Mouse (Mus musculus) lung, adult 2 months (tissue): ENCODE measurements at regions not wholly inside any gene's neighbourhood (a gene's known extent, or its start where the extent isn't known, plus 50 kb on each side); places are given as distances from the start of the nearest gene placed in this dataset.
"Not testable (repeated sequence)": the region's sequence is repeated elsewhere in the genome, so short reads cannot be mapped to it uniquely, and the experiment has no call there.

Experiments used
- DNase-seq: peaks from one replicate; pipeline ENCODE4 v3.0.0; 2022
- H3K4me1 ChIP-seq: fragments of 200-500 bp; 2 replicates; pipeline ENCODE4 v1.6.1; 2011; ENCODE audit warnings: low read length; ENCODE audit not compliant: control insufficient read depth, insufficient read depth
- H3K4me3 ChIP-seq: fragments of 200-500 bp; replicated peaks from 2 replicates; pipeline ENCODE3; 2011; ENCODE audit warnings: low read depth, mild to moderate bottlenecking, control low read depth, low read length; ENCODE audit errors: extremely low read depth
- CTCF ChIP-seq: fragments of 200-500 bp; IDR thresholded peaks from 2 replicates; pipeline ENCODE4 v1.5.1; 2011; ENCODE audit warnings: mild to moderate bottlenecking, low read length, control low read depth; ENCODE audit not compliant: insufficient read depth
- POLR2A ChIP-seq: fragments of 200-500 bp; IDR thresholded peaks from 2 replicates; pipeline ENCODE4 v1.6.1; 2011; ENCODE audit warnings: low read depth, mild to moderate bottlenecking, control low read depth, low read length, borderline replicate concordance; ENCODE audit errors: extremely low read depth
- WGBS: fragments of 180-500 bp; shearing (Covaris S2); methylation state at CpG from one replicate; pipeline ENCODE4 v1.1.7; 2018; 5-methylcytosine and 5-hydroxymethylcytosine counted together

- TF ChIP-seq CTCF (no peak), POLR2A (no peak)
- 80% methylated on average over 4 of the region's 4 CpGs for WGBS
- no peak for DNase-seq
- Histone ChIP-seq H3K4me1 (no peaks in the 10 kb centered on the region), H3K4me3 (no peak overlapping the region)
Measured at GRCm38 (mm10) chr19:59516957-59517356, 58.8 kb downstream of the Emx2 start.

- no peak overlapping the region for H3K4me3 ChIP-seq
- no peak for DNase-seq
- no peaks in the 10 kb centered on the region for H3K4me1 ChIP-seq
- 67% methylated on average over 3 of the region's 3 CpGs for WGBS
- TF ChIP-seq POLR2A (no peak), CTCF (no peak)
Measured at GRCm38 (mm10) chr19:59519156-59519555, 61.0 kb downstream of the Emx2 start.

GRCm38 (mm10) chr19:59522176-59522575, 64.0 kb downstream of the Emx2 start:
- TF ChIP-seq CTCF, result no peak
- TF ChIP-seq POLR2A, result no peak
- Histone ChIP-seq H3K4me3 (no peak overlapping the region), H3K4me1 (no peaks in the 10 kb centered on the region)
- 67% methylated on average over 11 of the region's 11 CpGs for WGBS
- no peak for DNase-seq

DNA sequence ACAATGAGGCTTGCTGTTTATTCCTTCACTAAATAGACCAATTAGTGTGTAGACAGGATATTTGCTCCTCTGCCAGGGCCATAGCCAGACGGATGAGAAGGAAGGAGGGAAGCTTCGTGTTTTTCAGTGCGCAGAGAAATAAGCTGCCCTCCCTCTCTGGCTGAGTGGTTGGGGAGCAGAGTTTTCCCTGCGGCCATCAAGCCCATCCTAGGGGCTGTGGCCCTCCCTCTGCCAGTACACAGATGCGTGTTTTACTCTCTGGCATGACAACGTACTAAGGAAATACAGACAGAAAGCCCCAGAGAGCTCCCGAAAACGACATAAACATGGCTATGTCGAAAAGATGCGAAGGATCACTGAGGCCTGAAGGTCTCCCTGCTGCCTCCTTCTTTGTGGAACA, 65.2 kb downstream of the Emx2 start:
- Histone ChIP-seq H3K4me1 (no peaks in the 10 kb centered on the region), H3K4me3 (no peak overlapping the region)
- TF ChIP-seq CTCF, result no peak
- TF ChIP-seq POLR2A, result no peak
- WGBS, result 72% methylated on average over 10 of the region's 10 CpGs
- DNase-seq, result no peak

DNA sequence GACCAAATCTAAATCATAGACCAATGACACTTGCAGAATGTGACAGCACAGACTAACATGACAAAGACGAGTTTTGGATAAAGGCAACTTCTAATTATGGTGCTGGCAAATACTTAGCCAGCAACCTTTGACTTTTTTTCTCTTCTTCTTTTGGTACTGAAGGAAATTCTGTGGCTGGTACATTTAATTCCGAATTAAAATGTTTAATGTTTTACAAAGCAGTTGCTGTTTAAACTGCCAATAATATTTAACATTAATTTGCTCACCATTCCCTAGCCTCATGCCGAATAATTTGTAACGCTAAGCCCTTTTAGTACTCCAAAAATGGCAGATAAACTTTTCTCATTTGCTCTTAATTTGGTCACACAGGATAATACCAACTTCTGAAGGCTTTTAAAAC, 105.9 kb downstream of the Emx2 start:
- no peak for DNase-seq
- TF ChIP-seq POLR2A (no peak), CTCF (no peak)
- Histone ChIP-seq H3K4me1 (no peaks in the 10 kb centered on the region), H3K4me3 (no peak overlapping the region)
- WGBS, result 72% methylated on average over 4 of the region's 4 CpGs

DNA sequence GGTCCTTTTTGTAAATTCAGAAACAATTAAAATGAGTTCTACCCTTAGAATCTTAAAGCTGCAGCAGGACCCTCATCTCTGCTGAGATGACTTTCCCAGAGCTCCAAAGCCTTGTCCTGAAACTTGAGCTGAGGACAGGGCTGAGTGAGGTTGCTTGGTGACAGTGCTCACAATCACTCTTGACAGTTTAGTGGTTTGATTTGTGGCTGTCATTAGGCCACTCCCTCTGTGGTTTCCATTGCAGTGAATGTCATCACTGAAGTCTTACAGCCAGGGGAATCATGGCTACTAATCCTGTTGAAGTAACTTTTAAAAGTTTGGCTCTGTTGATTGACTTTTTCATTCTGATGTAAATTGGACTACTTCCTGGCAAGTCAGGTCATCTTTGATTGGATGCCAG, 110.7 kb downstream of the Emx2 start:
- no peak overlapping the region for H3K4me3 ChIP-seq
- no peaks in the 10 kb centered on the region for H3K4me1 ChIP-seq
- no peak for TF ChIP-seq POLR2A
- no peak for TF ChIP-seq CTCF
- DNase-seq, result no peak

GRCm38 (mm10) chr19:59569590-59569989, 111.4 kb downstream of the Emx2 start:
- H3K4me1 ChIP-seq, DNase-seq, H3K4me3 ChIP-seq: not testable (repeated sequence)
- WGBS, result 82% methylated on average over 2 of the region's 2 CpGs

- WGBS, result 54% methylated on average over 3 of the region's 3 CpGs
- DNase-seq, result no peak
- Histone ChIP-seq H3K4me1 (no peaks in the 10 kb centered on the region), H3K4me3 (no peak overlapping the region)
- TF ChIP-seq CTCF (no peak), POLR2A (no peak)
Measured at GRCm38 (mm10) chr19:59574346-59574745, 116.2 kb downstream of the Emx2 start.

- H3K4me3 ChIP-seq, result no peak overlapping the region
- H3K4me1 ChIP-seq, result no peaks in the 10 kb centered on the region
- no peak for DNase-seq
- 71% methylated on average over 9 of the region's 9 CpGs for WGBS
- no peak for TF ChIP-seq POLR2A
- no peak for TF ChIP-seq CTCF
Measured at GRCm38 (mm10) chr19:59577886-59578285, 119.7 kb downstream of the Emx2 start.

- Histone ChIP-seq H3K4me3 (no peak overlapping the region), H3K4me1 (no peaks in the 10 kb centered on the region)
- no peak for TF ChIP-seq POLR2A
- TF ChIP-seq CTCF, result no peak
- no peak for DNase-seq
- 79% methylated on average over 1 of the region's 1 CpGs for WGBS
Measured at GRCm38 (mm10) chr19:59579676-59580075, 121.5 kb downstream of the Emx2 start.

DNA sequence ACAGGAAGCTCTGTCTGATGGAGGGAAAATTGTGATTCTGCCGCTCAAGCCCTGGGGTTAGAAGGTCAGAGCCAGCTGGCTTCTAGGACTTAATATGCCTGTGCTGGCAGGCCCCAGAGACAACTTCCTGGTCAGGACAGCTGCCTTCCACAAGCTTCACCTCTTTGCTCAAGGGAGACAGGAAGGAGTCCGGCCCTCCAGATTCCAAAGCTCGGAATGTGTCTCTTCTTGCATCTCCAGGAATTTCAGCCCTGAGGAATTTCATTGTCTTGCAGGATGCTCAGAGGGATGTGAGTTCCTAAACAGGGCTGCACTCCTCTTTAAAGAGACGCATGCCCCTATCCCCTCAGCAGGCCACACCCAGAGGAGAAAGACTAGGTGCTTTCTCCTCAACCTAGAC, 127.7 kb downstream of the Emx2 start:
- H3K4me1 ChIP-seq, result no peaks in the 10 kb centered on the region
- 30% methylated on average over 4 of the region's 4 CpGs for WGBS
- H3K4me3 ChIP-seq, result no peak overlapping the region
- no peak for DNase-seq
- TF ChIP-seq POLR2A, result no peak
- no peak for TF ChIP-seq CTCF
